Mouse (Mus musculus): Measurements from ENCODE around the gene 1700008P02Rik. TPM values are rescaled to one million over a fixed set of nuclear protein-coding genes. Genes with fewer than 3 reads are reported as not detected.
"Not testable (repeated sequence)": the region's sequence is repeated elsewhere in the genome, so short reads cannot be mapped to it uniquely, and the experiment has no call there.

The 1700008P02Rik gene
- total RNA-seq (2021) = not detected
- long read RNA-seq, experiment 1 = 0 reads
- long read RNA-seq, experiment 2 = 0 reads

DNA sequence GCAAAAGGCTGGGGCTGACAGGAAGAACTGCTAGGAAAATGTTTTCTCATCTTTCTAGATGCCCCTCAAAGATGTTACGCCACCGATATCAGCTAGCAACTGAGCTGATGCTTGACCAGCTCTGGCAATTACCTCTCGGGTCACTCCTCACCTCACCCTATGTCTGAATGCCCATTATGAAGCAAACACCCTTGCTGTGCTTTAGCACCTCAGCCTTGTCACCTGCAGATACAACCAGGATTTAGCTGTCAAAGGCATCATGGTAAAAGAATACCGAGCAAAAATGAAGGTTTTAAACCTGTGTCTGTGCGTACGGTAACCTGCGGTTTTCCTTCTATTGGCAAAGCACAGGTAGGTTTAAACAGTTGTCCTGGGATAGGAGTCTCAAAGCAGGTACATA is at the start of gene 1700008P02Rik:
Gene 1700008P02Rik (minus strand): TSS at position 101 of the 400 bp plus-strand sequence.
- DNase-seq = no peak

DNA sequence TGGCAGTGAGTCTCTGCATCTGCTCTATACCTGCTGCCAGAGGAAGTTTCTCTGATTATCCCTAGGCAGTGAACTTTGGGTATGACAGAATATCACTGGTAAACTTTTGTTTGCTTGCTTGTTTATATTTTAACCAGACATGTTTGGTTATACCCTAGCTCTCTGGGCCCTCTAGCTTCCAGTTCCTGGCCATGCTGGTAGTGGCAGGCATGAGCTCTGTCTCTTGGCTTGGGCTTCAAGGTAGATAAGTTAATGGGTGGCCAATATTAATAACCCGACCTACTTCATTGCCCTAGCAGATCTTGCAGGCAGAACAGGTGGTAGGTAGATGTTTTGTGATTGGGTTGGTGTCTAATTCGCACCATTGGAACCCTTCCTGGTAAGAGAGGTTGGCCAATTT is 29.2 kb upstream of the 1700008P02Rik start:
- DNase-seq = no peak

DNA sequence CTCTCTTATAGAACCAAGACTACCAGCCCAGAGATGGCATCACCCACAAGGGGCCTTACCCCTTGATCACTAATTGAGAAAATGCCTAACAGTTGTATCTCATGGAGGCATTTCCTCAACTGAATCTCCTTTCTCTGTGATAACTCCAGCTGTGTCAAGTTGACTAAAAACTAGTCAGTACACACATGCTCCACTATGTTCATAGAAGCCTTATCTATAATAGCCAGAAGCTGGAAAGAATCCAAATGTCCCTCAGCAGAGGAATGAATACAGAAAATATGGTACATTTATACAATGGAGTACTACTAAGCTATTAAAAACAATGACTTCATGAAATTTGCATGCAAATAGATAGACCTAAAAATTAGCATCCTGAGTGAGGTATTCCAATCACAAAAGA is 17.9 kb upstream of the 1700008P02Rik start:
- not testable (repeated sequence) for DNase-seq

DNA sequence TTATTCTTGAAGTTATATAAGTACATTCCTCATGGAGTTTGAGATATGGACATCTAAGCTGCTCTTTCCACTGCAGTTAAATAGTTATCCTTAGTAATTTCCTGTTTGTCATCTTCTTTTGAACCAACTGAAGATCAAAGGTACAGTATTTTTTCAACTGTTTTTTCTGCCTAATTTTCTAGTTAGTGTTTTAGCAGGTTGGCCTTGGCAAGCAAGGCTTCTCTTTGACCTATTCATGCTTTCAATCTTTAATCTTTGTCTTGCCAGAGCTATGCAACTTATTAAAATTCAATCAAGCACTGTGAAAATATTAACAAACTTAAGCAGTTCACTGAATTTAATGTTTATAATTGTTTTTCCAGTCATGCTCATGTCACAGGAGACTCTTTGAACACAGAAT is 14.0 kb upstream of the 1700008P02Rik start:
- no peak for DNase-seq

DNA sequence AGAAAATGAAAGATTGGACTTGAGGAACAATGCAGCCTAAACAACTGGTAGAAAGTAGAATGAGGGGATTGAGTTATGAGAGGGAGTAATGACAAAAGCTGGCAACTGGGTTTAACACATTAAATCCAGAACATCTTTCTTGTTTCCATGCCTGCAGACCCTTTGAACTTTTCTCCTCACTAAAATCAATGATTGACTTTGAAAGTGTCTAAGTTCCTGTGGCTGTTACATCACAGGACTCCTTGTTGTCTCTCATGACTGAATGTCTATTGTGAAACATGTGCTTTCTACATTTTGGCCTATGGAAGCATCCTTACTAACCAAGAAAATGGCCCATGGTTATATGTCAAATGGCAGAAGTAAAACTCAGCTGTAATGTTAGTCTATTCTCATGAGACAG is 2.4 kb downstream of the 1700008P02Rik start:
- no peak for DNase-seq
